Mouse (Mus musculus) erythroblast, embryonic 14.5 days (primary cell): ENCODE data around the gene Kidins220.

Experiments
- GATA1 ChIP-seq: IDR thresholded peaks from 2 replicates; pipeline ENCODE4 v1.6.1; 2012; ENCODE audit warnings: low read length, inconsistent platforms, mixed read lengths
- TAL1 ChIP-seq: IDR thresholded peaks from 3 replicates; pipeline ENCODE4 v1.6.1; 2012; ENCODE audit warnings: low read length, inconsistent platforms, mixed read lengths

DNA sequence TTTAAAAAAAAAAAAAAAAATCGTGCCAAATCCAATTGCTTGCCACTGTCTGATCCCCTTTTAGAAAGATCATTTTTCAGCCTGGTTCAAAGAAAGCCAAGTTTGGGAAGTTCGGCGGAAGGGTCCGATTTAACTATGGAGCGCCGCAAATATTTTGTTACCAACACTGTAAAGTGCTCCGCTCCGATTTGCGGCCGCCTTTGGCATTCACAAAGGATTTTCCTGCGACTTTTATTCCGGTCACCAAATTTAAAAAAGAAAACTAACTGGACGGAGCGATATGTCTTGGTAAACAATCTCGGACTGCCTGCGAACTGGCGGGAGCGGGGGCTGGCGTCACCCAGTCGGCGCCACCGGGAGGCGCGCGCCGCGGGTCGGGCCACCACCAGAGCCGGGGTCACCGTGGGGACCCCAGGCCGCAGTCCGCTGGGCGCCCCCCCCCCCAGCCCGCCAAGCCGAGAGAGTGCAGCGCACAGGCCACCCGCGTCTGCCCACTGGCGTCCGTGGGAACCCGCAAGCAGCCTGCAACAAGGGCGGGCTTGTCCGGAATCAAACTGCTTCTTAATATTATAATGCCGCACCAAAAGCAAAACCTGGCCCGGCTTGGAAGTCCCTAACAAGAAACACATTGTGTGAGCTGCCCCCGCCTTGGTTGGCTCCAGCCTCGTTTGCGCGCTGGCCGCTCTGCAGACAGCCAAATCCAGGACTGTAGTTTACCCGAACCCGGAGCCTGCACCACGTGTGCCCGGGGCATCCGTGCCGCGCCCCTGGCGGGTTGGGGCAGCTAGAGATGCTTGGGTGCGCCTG lies 125.9 kb downstream of the Kidins220 start:
- TF ChIP-seq TAL1 (no peak), GATA1 (no peak)
